Mouse (Mus musculus) CH12.LX (cell line): ENCODE measurements around the gene Mprip.

ENCODE experiments used
- BHLHE40 ChIP-seq: IDR thresholded peaks from 2 replicates; pipeline ENCODE4 v1.6.1; 2011; ENCODE audit warnings: mild to moderate bottlenecking, low read depth, low read length, improper control_type of control experiment
- CHD2 ChIP-seq: IDR thresholded peaks from 2 replicates; pipeline ENCODE4 v1.6.1; 2011; ENCODE audit warnings: low read length, improper control_type of control experiment
- EP300 ChIP-seq: IDR thresholded peaks from 2 replicates; pipeline ENCODE4 v1.6.1; 2011; ENCODE audit warnings: low read length, improper control_type of control experiment
- GABPA ChIP-seq: IDR thresholded peaks from 2 replicates; pipeline ENCODE4 v1.6.1; 2012; ENCODE audit warnings: low read depth, low read length, improper control_type of control experiment, inconsistent platforms; ENCODE audit not compliant: insufficient replicate concordance
- MEF2A ChIP-seq: IDR thresholded peaks from 2 replicates; pipeline ENCODE4 v1.6.1; 2014; ENCODE audit warnings: low read depth, mild to moderate bottlenecking, inconsistent platforms, low read length, improper control_type of control experiment, borderline replicate concordance
- ZC3H11A ChIP-seq: IDR thresholded peaks from 2 replicates; pipeline ENCODE4 v1.6.1; 2012; ENCODE audit warnings: low read depth, mild to moderate bottlenecking, inconsistent platforms, low read length, improper control_type of control experiment

DNA sequence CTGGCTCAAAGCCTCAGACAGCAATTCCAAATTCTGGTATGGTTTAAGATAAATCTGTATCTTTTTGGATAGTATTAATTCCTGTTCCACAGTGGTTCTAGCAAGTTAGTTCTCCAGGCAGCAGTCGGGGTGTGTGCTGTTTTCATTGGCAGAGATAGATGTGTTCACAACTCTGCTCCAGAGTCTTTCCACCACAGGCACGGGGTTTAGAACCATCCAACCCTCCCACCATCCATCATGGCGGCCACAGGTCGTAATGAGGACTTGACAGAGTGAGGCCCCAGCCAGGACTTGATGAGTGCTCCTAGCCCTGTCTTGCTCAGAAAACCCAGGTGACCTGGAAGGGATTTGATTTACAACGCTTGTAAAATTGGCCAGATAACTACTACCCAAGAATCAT, 19.0 kb downstream of the Mprip start:
- TF ChIP-seq CHD2, result no peak
- TF ChIP-seq MEF2A, result no peak
- TF ChIP-seq GABPA, result no peak
- TF ChIP-seq BHLHE40, result no peak
- TF ChIP-seq EP300, result no peak
- no peak for TF ChIP-seq ZC3H11A
